Mouse (Mus musculus) E14TG2a.4 (cell line): ENCODE measurements around the gene Csrnp1.

Source experiments
- CTCF ChIP-seq: conservative IDR thresholded peaks from 2 replicates; pipeline ENCODE4 v1.5.1; 2014; ENCODE audit warnings: low read length
- NANOG ChIP-seq: IDR thresholded peaks from 2 replicates; pipeline ENCODE4 v1.6.1; 2014; ENCODE audit warnings: borderline replicate concordance, low read length, mixed read lengths
- POU5F1 ChIP-seq: IDR thresholded peaks from 2 replicates; pipeline ENCODE4 v1.6.1; 2014; ENCODE audit warnings: low read length, borderline replicate concordance

GRCm38 (mm10) chr9:120010781-120011511, 26.5 kb upstream of the Csrnp1 start:
- TF ChIP-seq POU5F1 (no peak), CTCF (no peak), NANOG (no peak)
